Mouse (Mus musculus): Measurements from ENCODE around the gene Sox8. TPM values are rescaled to one million over a fixed set of nuclear protein-coding genes. Genes with fewer than 3 reads are reported as not detected.
A peak's percentile ranks its signal among the peaks of the same experiment; 100 is the strongest.

Gene Sox8
- polyA plus RNA-seq, 1 experiment from 2014 or later = 2.5 TPM

GRCm38 (mm10) chr17:25583858-25584257, 13.4 kb upstream of the Sox8 start:
- Histone ChIP-seq H3K4me2 (replicated peaks; ENCODE audit: low read depth) (no peak overlapping the region), H3K4me3 (ENCODE audit: low read depth, low read length) (no peak overlapping the region), H3K4me1 (replicated peaks; ENCODE audit: control insufficient read depth, insufficient read depth, low read length) (peaks cover 5% of the 10 kb centered on the region; the same call in 1 of the 2 replicates), H3K9ac (ENCODE audit: low read depth, low read length) (no peak overlapping the region), H3K36me3 (ENCODE audit: control insufficient read depth, insufficient read depth) (peaks cover 24% of the 10 kb centered on the region; the same call in 1 of the 2 replicates), H3K9me3 (ENCODE audit: control insufficient read depth) (no peaks in the 10 kb centered on the region), H3K27ac (ENCODE audit: low read depth, low read length) (no peak overlapping the region), H3K27me3 (replicated peaks; ENCODE audit: control insufficient read depth, insufficient read depth, low read length) (no peaks in the 10 kb centered on the region)
- 85% methylated on average over 8 of the region's 8 CpGs for WGBS
- ATAC-seq = no peak
- no peak for TF ChIP-seq CTCF (IDR thresholded peaks at IDR 0.05; ENCODE audit: low read depth)

DNA sequence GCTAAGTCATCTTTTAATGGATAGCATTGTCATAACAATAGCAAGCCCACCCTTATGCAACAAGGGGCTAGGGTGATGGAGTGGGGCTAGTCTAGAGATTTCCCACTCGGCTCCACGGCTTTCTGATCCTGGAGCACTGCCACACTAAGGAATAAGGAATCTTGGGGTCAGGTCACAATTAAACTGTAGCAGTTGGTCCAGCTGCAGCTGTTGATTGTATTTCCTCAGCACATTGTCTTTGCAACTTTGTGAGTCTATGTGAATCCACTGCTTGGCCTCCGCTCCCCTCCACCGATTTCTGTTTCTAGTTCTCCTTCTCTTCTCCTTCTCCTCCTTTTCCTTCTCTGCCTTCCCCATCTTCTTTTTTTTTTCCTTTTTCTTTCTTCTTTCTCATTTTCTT, 12.6 kb upstream of the Sox8 start:
- Histone ChIP-seq H3K9me3 (ENCODE audit: control insufficient read depth) (no peaks in the 10 kb centered on the region), H3K36me3 (ENCODE audit: control insufficient read depth, insufficient read depth) (peaks cover 21% of the 10 kb centered on the region; the same call in 1 of the 2 replicates), H3K27ac (ENCODE audit: low read depth, low read length) (no peak overlapping the region), H3K4me1 (replicated peaks; ENCODE audit: control insufficient read depth, insufficient read depth, low read length) (peaks cover 5% of the 10 kb centered on the region; the same call in 1 of the 2 replicates), H3K4me2 (replicated peaks; ENCODE audit: low read depth) (no peak overlapping the region), H3K9ac (ENCODE audit: low read depth, low read length) (no peak overlapping the region), H3K4me3 (ENCODE audit: low read depth, low read length) (no peak overlapping the region), H3K27me3 (replicated peaks; ENCODE audit: control insufficient read depth, insufficient read depth, low read length) (no peaks in the 10 kb centered on the region)
- ATAC-seq = no peak
- TF ChIP-seq CTCF (IDR thresholded peaks at IDR 0.05; ENCODE audit: low read depth) = no peak
- WGBS = 79% methylated on average over 4 of the region's 4 CpGs

DNA sequence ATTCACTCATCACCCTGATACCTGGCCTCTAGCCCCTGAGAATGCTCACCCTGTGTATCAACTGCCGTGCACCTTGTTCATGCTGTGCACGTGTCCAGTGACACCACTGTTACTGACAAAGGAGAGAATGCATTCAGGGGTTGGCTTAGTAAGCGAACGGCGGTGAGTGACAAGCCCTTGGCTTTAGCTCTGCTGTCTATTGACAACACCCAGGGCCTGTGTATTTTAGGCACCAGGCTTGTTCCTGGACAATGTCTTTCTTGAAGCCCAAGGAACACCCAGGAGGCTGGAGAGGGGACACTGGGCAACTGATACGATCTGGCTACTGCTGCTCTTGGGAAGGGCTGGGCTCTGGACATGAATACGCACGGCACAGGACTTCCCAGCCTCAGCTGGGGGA, 11.6 kb upstream of the Sox8 start:
- Histone ChIP-seq H3K9me3 (ENCODE audit: control insufficient read depth) (no peaks in the 10 kb centered on the region), H3K4me3 (ENCODE audit: low read depth, low read length) (no peak overlapping the region), H3K4me1 (replicated peaks; ENCODE audit: control insufficient read depth, insufficient read depth, low read length) (peaks cover 5% of the 10 kb centered on the region; the same call in 1 of the 2 replicates), H3K9ac (ENCODE audit: low read depth, low read length) (no peak overlapping the region), H3K4me2 (replicated peaks; ENCODE audit: low read depth) (no peak overlapping the region), H3K27me3 (replicated peaks; ENCODE audit: control insufficient read depth, insufficient read depth, low read length) (no peaks in the 10 kb centered on the region), H3K36me3 (ENCODE audit: control insufficient read depth, insufficient read depth) (peaks cover 12% of the 10 kb centered on the region; the same call in 1 of the 2 replicates), H3K27ac (ENCODE audit: low read depth, low read length) (no peak overlapping the region)
- no peak for TF ChIP-seq CTCF (IDR thresholded peaks at IDR 0.05; ENCODE audit: low read depth)
- 71% methylated on average over 8 of the region's 8 CpGs for WGBS
- no peak for ATAC-seq

DNA sequence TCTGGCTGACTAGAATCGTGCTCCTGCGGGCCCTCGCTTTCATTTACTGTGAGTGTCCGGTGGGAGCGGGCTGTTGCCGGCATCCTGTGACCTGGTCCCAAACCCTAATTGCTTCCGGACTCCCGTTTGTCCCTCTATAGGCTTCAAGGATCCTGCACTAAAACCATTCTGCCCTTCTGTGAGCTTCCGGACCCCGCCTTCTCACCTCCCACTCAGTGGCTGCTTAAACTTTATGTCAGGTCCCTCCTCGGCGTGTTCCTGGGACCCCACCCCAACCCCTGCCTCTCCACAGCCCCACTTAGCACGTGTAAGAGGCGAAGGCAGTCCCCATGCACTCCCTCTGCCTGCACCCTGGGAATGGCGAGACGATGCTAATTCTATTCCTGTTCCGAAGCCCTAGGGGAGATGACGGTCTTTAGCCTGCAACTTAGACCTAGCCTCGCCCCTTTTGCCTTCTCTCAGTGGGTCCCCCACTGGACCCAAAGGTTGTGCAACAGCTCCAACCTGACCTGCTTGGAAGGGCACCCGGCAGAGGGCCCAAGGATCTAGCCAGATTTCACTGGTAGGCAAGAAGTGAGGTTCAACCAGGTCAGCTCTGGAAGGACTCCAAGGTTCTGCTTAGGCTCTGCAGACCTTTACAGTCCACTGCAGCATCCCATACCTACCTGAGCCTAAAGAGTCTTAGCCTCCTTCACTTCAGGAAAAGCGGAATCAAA, 9.0 kb upstream of the Sox8 start:
- Histone ChIP-seq H3K27ac (ENCODE audit: low read depth, low read length) (no peak overlapping the region), H3K4me3 (ENCODE audit: low read depth, low read length) (peak overlapping the region; percentile 82), H3K36me3 (ENCODE audit: control insufficient read depth, insufficient read depth) (no peaks in the 10 kb centered on the region; the same call in 1 of the 2 replicates), H3K9me3 (ENCODE audit: control insufficient read depth) (no peaks in the 10 kb centered on the region), H3K4me1 (replicated peaks; ENCODE audit: control insufficient read depth, insufficient read depth, low read length) (peaks cover 5% of the 10 kb centered on the region; the same call in 1 of the 2 replicates), H3K9ac (ENCODE audit: low read depth, low read length) (peak overlapping the region; percentile 67), H3K4me2 (replicated peaks; ENCODE audit: low read depth) (peak overlapping the region; percentile 95), H3K27me3 (replicated peaks; ENCODE audit: control insufficient read depth, insufficient read depth, low read length) (no peaks in the 10 kb centered on the region)
- peak; percentile 49 for ATAC-seq
- 4% methylated on average over 21 of the region's 21 CpGs for WGBS
- no peak for TF ChIP-seq CTCF (IDR thresholded peaks at IDR 0.05; ENCODE audit: low read depth)

- under 1% methylated on average over 31 of the region's 31 CpGs for WGBS
- peak; percentile 54 for TF ChIP-seq CTCF (IDR thresholded peaks at IDR 0.05; ENCODE audit: low read depth)
- no peak within 1 kb of the TSS for H3K27ac ChIP-seq (ENCODE audit: low read depth, low read length)
Measured at GRCm38 (mm10) chr17:25578920-25579319, 8.4 kb upstream of the Sox8 start, which contains the start of gene Lmf1. TSS of gene Lmf1 (plus strand) at chr17:25579085.

DNA sequence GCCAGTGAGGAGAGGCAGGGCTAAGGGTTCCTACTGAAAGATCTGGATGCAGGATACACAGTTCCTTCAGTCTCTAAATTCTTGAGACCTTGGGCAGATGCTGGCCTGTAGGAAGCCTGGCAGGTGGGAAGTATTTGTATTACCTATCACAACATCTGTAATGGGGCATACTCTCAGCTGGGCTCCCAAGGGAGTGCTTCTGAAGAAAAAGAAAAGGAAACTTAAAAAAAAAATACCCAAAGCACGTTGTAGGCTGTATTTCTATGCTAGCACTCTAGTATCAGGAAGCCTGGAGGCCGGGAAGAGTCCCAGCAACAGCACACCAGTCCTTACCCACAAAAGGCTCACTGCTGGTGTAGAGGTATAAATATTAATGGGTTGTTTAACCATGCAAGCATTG, 7.2 kb upstream of the Sox8 start:
- H3K4me1 ChIP-seq (replicated peaks; ENCODE audit: control insufficient read depth, insufficient read depth, low read length) = peaks cover 5% of the 10 kb centered on the region; the same call in 1 of the 2 replicates
- ATAC-seq = no peak
- no peak for TF ChIP-seq CTCF (IDR thresholded peaks at IDR 0.05; ENCODE audit: low read depth)
- H3K27ac ChIP-seq (ENCODE audit: low read depth, low read length) = no peak overlapping the region
- no peak overlapping the region for H3K4me2 ChIP-seq (replicated peaks; ENCODE audit: low read depth)
- H3K9ac ChIP-seq (ENCODE audit: low read depth, low read length) = no peak overlapping the region
- no peaks in the 10 kb centered on the region for H3K36me3 ChIP-seq (ENCODE audit: control insufficient read depth, insufficient read depth)
- WGBS = 49% methylated on average over 2 of the region's 2 CpGs
- no peaks in the 10 kb centered on the region for H3K9me3 ChIP-seq (ENCODE audit: control insufficient read depth)
- no peak overlapping the region for H3K4me3 ChIP-seq (ENCODE audit: low read depth, low read length)
- no peaks in the 10 kb centered on the region for H3K27me3 ChIP-seq (replicated peaks; ENCODE audit: control insufficient read depth, insufficient read depth, low read length)

More at GRCm38 (mm10) chr17:25578920-25579319, 8.4 kb upstream of the Sox8 start, which contains the start of gene Lmf1:
- ATAC-seq = peak; percentile 96
- Histone ChIP-seq H3K4me3 (ENCODE audit: low read depth, low read length) (peak within 1 kb of the TSS; percentile 82), H3K36me3 (ENCODE audit: control insufficient read depth, insufficient read depth) (no peaks in the 10 kb centered on the region), H3K9me3 (ENCODE audit: control insufficient read depth) (no peaks in the 10 kb centered on the region), H3K9ac (ENCODE audit: low read depth, low read length) (peak within 1 kb of the TSS; percentile 67), H3K4me2 (replicated peaks; ENCODE audit: low read depth) (peak within 1 kb of the TSS; percentile 95), H3K27me3 (replicated peaks; ENCODE audit: control insufficient read depth, insufficient read depth, low read length) (no peaks in the 10 kb centered on the region), H3K4me1 (replicated peaks; ENCODE audit: control insufficient read depth, insufficient read depth, low read length) (peaks cover 5% of the 10 kb centered on the region; the same call in 1 of the 2 replicates)

Measured in intestine, postnatal 0 days (tissue).